Mouse (Mus musculus): Measurements from ENCODE around the gene Arsa. TPM values are rescaled to one million over a fixed set of nuclear protein-coding genes. Genes with fewer than 3 reads are reported as not detected.
A peak's percentile ranks its signal among the peaks of the same experiment; 100 is the strongest.

Gene Arsa
- total and polyA plus RNA-seq, 3 experiments = 9.1 to 28.1 TPM; not detected in 1

GRCm38 (mm10) chr15:89428136-89428790 lies 49.0 kb downstream of the Arsa start:
- Histone ChIP-seq H3K9me3 (replicated peaks; ENCODE audit: insufficient read depth, low read length) (no peaks in the 10 kb centered on the region), H3K27me3 (ENCODE audit: control insufficient read depth in 1 of 2, insufficient read depth in 2 of 2, low read length in 2 of 2) (no peaks in the 10 kb centered on the region), H3K79me2 (ENCODE audit: control insufficient read depth, insufficient read depth, low read length, poor library complexity) (no peaks in the 10 kb centered on the region; the same call in 1 of the 2 replicates), H3K4me3 (ENCODE audit: control insufficient read depth in 1 of 2, insufficient read depth in 1 of 2, low read depth in 2 of 2, low read length in 2 of 2) (peak overlapping the region in 1 of 2 experiments; percentile 84; a peak in 2 of 4 replicates), H3K36me3 (ENCODE audit: control insufficient read depth in 1 of 2, insufficient read depth in 2 of 2, low read length in 2 of 2) (peaks cover 0 to 5% of the 10 kb centered on the region in 2 experiments; a peak in 2 of 4 replicates), H3K4me1 (ENCODE audit: control insufficient read depth in 1 of 2, insufficient read depth in 2 of 2, low read length in 2 of 2) (peaks cover 0 to 9% of the 10 kb centered on the region in 2 experiments; a peak in 1 of 4 replicates), H3K27ac (ENCODE audit: control insufficient read depth, low read depth, low read length) (no peak overlapping the region), H3K9ac (ENCODE audit: control insufficient read depth, low read depth, low read length, poor library complexity, severe bottlenecking) (no peak overlapping the region)
- TF ChIP-seq MYC (IDR thresholded peaks at IDR 0.05; ENCODE audit: low read depth, low read length) = no peak
- no peak for TF ChIP-seq SMC3 (IDR thresholded peaks at IDR 0.05; ENCODE audit: low read depth, low read length)
- no peak for TF ChIP-seq CTCF (IDR thresholded peaks at IDR 0.05 in 2 of 3, conservative IDR thresholded peaks at IDR 0.05 in 1 of 3; ENCODE audit: control insufficient read depth in 1 of 3, insufficient read depth in 1 of 3, low read depth in 2 of 3, low read length in 3 of 3, poor library complexity in 1 of 3, severe bottlenecking in 1 of 3)
- no peak for TF ChIP-seq MAX (IDR thresholded peaks at IDR 0.05; ENCODE audit: low read length)
- TF ChIP-seq POLR2AphosphoS2 (IDR thresholded peaks at IDR 0.05; ENCODE audit: low read length) = no peak
- TF ChIP-seq TCF12 (IDR thresholded peaks at IDR 0.05; ENCODE audit: low read depth, low read length) = no peak
- no peak for TF ChIP-seq ZMIZ1 (IDR thresholded peaks at IDR 0.05; ENCODE audit: low read depth, low read length)
- TF ChIP-seq KAT2A (conservative IDR thresholded peaks at IDR 0.05; ENCODE audit: low read depth, low read length) = no peak
- TF ChIP-seq TBP (IDR thresholded peaks at IDR 0.05; ENCODE audit: low read depth, low read length) = no peak
- no peak for TF ChIP-seq RCOR1 (IDR thresholded peaks at IDR 0.05; ENCODE audit: low read depth, low read length)
- no peak for TF ChIP-seq GABPA (IDR thresholded peaks at IDR 0.05; ENCODE audit: low read depth, low read length)
- TF ChIP-seq MXI1 (IDR thresholded peaks at IDR 0.05; ENCODE audit: low read depth, low read length) = no peak
- no peak for TF ChIP-seq MEF2A (IDR thresholded peaks at IDR 0.05; ENCODE audit: extremely low read depth, insufficient replicate concordance, low read depth, low read length, poor library complexity, severe bottlenecking)
- no peak for TF ChIP-seq BHLHE40 (IDR thresholded peaks at IDR 0.05; ENCODE audit: borderline replicate concordance, low read depth, low read length)
- no peak for DNase-seq (ENCODE audit: low read depth, low spot score)

- Histone ChIP-seq H3K79me2 (ENCODE audit: control insufficient read depth, insufficient read depth, low read length, poor library complexity) (no peaks in the 10 kb centered on the region; the same call in 1 of the 2 replicates), H3K27me3 (ENCODE audit: control insufficient read depth in 1 of 2, insufficient read depth in 2 of 2, low read length in 2 of 2) (no peaks in the 10 kb centered on the region), H3K9ac (ENCODE audit: control insufficient read depth, low read depth, low read length, poor library complexity, severe bottlenecking) (no peak overlapping the region), H3K36me3 (ENCODE audit: control insufficient read depth in 1 of 2, insufficient read depth in 2 of 2, low read length in 2 of 2) (peaks cover 0 to 5% of the 10 kb centered on the region in 2 experiments; a peak in 2 of 4 replicates), H3K27ac (ENCODE audit: control insufficient read depth, low read depth, low read length) (no peak overlapping the region), H3K4me3 (ENCODE audit: control insufficient read depth in 1 of 2, insufficient read depth in 1 of 2, low read depth in 2 of 2, low read length in 2 of 2) (no peak overlapping the region), H3K4me1 (ENCODE audit: control insufficient read depth in 1 of 2, insufficient read depth in 2 of 2, low read length in 2 of 2) (peaks cover 0 to 9% of the 10 kb centered on the region in 2 experiments; a peak in 1 of 4 replicates), H3K9me3 (replicated peaks; ENCODE audit: insufficient read depth, low read length) (no peaks in the 10 kb centered on the region)
- TF ChIP-seq BHLHE40 (IDR thresholded peaks at IDR 0.05; ENCODE audit: borderline replicate concordance, low read depth, low read length) = no peak
- no peak for TF ChIP-seq MAFK (IDR thresholded peaks at IDR 0.05; ENCODE audit: borderline replicate concordance, low read depth, low read length)
- no peak for TF ChIP-seq CHD1 (IDR thresholded peaks at IDR 0.05; ENCODE audit: low read depth, low read length)
- no peak for TF ChIP-seq MEF2A (IDR thresholded peaks at IDR 0.05; ENCODE audit: extremely low read depth, insufficient replicate concordance, low read depth, low read length, poor library complexity, severe bottlenecking)
- TF ChIP-seq KAT2A (conservative IDR thresholded peaks at IDR 0.05; ENCODE audit: low read depth, low read length) = no peak
- no peak for TF ChIP-seq ZC3H11A (IDR thresholded peaks at IDR 0.05; ENCODE audit: low read depth, low read length)
- no peak for TF ChIP-seq CTCF (IDR thresholded peaks at IDR 0.05 in 2 of 3, conservative IDR thresholded peaks at IDR 0.05 in 1 of 3; ENCODE audit: control insufficient read depth in 1 of 3, insufficient read depth in 1 of 3, low read depth in 2 of 3, low read length in 3 of 3, poor library complexity in 1 of 3, severe bottlenecking in 1 of 3)
- no peak for TF ChIP-seq RCOR1 (IDR thresholded peaks at IDR 0.05; ENCODE audit: low read depth, low read length)
- TF ChIP-seq NRF1 (IDR thresholded peaks at IDR 0.05; ENCODE audit: insufficient read depth, low read depth, low read length, poor library complexity, severe bottlenecking) = no peak
- TF ChIP-seq POLR2A (IDR thresholded peaks at IDR 0.05; ENCODE audit: control insufficient read depth in 1 of 2, insufficient read depth in 1 of 2, low read depth in 1 of 2, low read length in 2 of 2, poor library complexity in 1 of 2) = no peak
- no peak for TF ChIP-seq TBP (IDR thresholded peaks at IDR 0.05; ENCODE audit: low read depth, low read length)
- no peak for TF ChIP-seq E2F4 (IDR thresholded peaks at IDR 0.05; ENCODE audit: borderline replicate concordance, low read depth, low read length)
- no peak for TF ChIP-seq HCFC1 (IDR thresholded peaks at IDR 0.05; ENCODE audit: low read depth, low read length)
- TF ChIP-seq ZNF384 (IDR thresholded peaks at IDR 0.05; ENCODE audit: low read depth, low read length) = no peak
- TF ChIP-seq JUND (IDR thresholded peaks at IDR 0.05; ENCODE audit: low read depth, low read length) = no peak
- no peak for TF ChIP-seq MAZ (IDR thresholded peaks at IDR 0.05; ENCODE audit: low read depth, low read length)
- TF ChIP-seq MXI1 (IDR thresholded peaks at IDR 0.05; ENCODE audit: low read depth, low read length) = no peak
- TF ChIP-seq SIN3A (IDR thresholded peaks at IDR 0.05; ENCODE audit: low read length) = no peak
- DNase-seq (ENCODE audit: low read depth, low spot score) = no peak
Observed at GRCm38 (mm10) chr15:89426716-89427115, 50.5 kb downstream of the Arsa start.

Measured in MEL (cell line).